Comparison of ENCODE assay signal across 19 mouse cellular contexts in the genomic region with DNA sequence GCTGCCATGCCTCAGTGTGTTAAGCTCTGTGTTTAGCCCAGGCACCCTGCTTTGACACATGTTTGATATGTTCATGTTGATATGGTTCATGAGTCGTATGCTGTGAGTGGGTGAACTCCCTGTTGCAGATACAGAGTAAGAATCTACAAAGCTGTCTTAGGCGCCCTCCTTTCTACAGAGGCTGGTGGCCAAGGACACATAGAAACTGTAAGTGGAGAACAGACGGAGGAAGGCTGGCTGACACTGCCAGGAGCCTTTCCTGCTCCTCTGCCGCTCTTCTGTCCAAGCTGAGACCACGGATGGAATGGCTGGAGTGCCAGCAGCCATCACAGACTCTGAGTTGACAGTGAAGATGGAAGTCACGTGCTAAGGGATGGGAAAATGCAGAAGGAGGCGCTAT.
DNase-seq lines count a peak whose midpoint lies in the region; ATAC-seq and TF ChIP-seq lines count a peak whose summit lies in the region.
"Had no signal": no experiment of that assay in that cellular context is flagged by ENCODE, and none has a peak within 500 bp of the region (broad histone marks: within the 10 kb centered on the region; RNA-seq: fewer than 3 reads in every experiment).

No protein-coding gene starts in this region.

- no peaks in the 10 kb centered on the region for H3K9me3 ChIP-seq in lung, embryonic 16.5 days (ENCODE audit: control insufficient read depth, low read length)
- no peaks in the 10 kb centered on the region for H3K9me3 ChIP-seq in hindbrain, embryonic 14.5 days (ENCODE audit: control insufficient read depth, low read length)
- H3K9me3 ChIP-seq: embryonic facial prominence, embryonic 10.5 days; forebrain, embryonic 13.5 days; heart, embryonic 15.5 days had no signal

- 82% methylated on average over 7 of the region's 7 CpGs for WGBS in kidney, adult 2 months
- 78% methylated on average over 7 of the region's 7 CpGs for WGBS in lung, embryonic 16.5 days
- 89% methylated on average over 7 of the region's 7 CpGs for WGBS in hindbrain, embryonic 14.5 days

- intact Hi-C loops in gastrocnemius, adult 2 months (cut with DNase I), result no loop called here

- H3K27ac ChIP-seq in gastrocnemius, adult 2 months, result peak overlapping the region; percentile 74
- peak overlapping the region; percentile 58; the same call in 1 of the 2 replicates for H3K27ac ChIP-seq in kidney, adult 2 months (ENCODE audit: insufficient read depth, low read depth, low read length)
- H3K27ac ChIP-seq in lung, embryonic 16.5 days (ENCODE audit: low read length), result peak overlapping the region; percentile 12; the same call in 1 of the 2 replicates
- no peak overlapping the region for H3K27ac ChIP-seq in hindbrain, embryonic 14.5 days
- H3K27ac ChIP-seq: forebrain, embryonic 13.5 days; heart, embryonic 15.5 days had no signal

- H3K4me3 ChIP-seq in gastrocnemius, adult 2 months, result no peak overlapping the region
- H3K4me3 ChIP-seq in kidney, adult 2 months (ENCODE audit: insufficient read depth, low read depth, low read length), result no peak overlapping the region
- no peak overlapping the region for H3K4me3 ChIP-seq in lung, embryonic 16.5 days (ENCODE audit: low read length)
- no peak overlapping the region for H3K4me3 ChIP-seq in hindbrain, embryonic 14.5 days (replicated peaks; ENCODE audit: low read length)
- H3K4me3 ChIP-seq: embryonic facial prominence, embryonic 10.5 days; forebrain, embryonic 13.5 days; heart, embryonic 15.5 days had no signal

- ATAC-seq in lung, embryonic 16.5 days (ENCODE audit: low read depth), result no peak
- no peak for ATAC-seq in hindbrain, embryonic 14.5 days (ENCODE audit: low FRiP score)
- ATAC-seq: activated CD4-positive, CD25-positive, alpha-beta regulatory T cell, adult 4 months; forebrain, embryonic 13.5 days; forebrain, postnatal 0 days; hindbrain, embryonic 16.5 days; inflammation-experienced regulatory T-cells, adult 6 months; Patski had no signal

- no peak for DNase-seq in gastrocnemius, adult 2 months
- DNase-seq in gastrocnemius, postnatal 4 days (ENCODE audit: low spot score in 2 of 2), result no peak
- DNase-seq in kidney, adult 2 months, result no peak
- no peak for DNase-seq in kidney, adult 9 months
- no peak for DNase-seq in lung, adult 18-20 months
- no peak for DNase-seq in hindbrain, embryonic 14.5 days (ENCODE audit: low spot score)
- DNase-seq: cerebellum, adult 2 months; cerebellum, postnatal 10 days; forebrain, postnatal 0 days; gastrocnemius, postnatal 10 days had no signal

- H3K4me1 ChIP-seq in kidney, adult 2 months (ENCODE audit: control insufficient read depth, insufficient read depth, low read length), result peaks cover 4% of the 10 kb centered on the region; the same call in 1 of the 2 replicates
- H3K4me1 ChIP-seq in lung, embryonic 16.5 days (replicated peaks; ENCODE audit: control insufficient read depth, insufficient read depth, low read length), result no peaks in the 10 kb centered on the region
- no peaks in the 10 kb centered on the region for H3K4me1 ChIP-seq in hindbrain, embryonic 14.5 days (replicated peaks; ENCODE audit: control insufficient read depth, insufficient read depth, low read length)
- H3K4me1 ChIP-seq: forebrain, embryonic 13.5 days; heart, embryonic 15.5 days had no signal

- no peak overlapping the region for H3K4me2 ChIP-seq in lung, embryonic 16.5 days (ENCODE audit: low read depth, low read length)
- no peak overlapping the region for H3K4me2 ChIP-seq in hindbrain, embryonic 14.5 days (replicated peaks)
- H3K4me2 ChIP-seq: forebrain, embryonic 13.5 days; heart, embryonic 11.5 days; heart, embryonic 15.5 days had no signal

- no peak for TF ChIP-seq POLR2A in kidney, adult 2 months (IDR thresholded peaks at IDR 0.05; ENCODE audit: low read depth, low read length)

- no peak for TF ChIP-seq CTCF in gastrocnemius, adult 2 months (IDR thresholded peaks at IDR 0.05)
- TF ChIP-seq CTCF in kidney, adult 2 months (conservative IDR thresholded peaks at IDR 0.05; ENCODE audit: insufficient read depth, insufficient read length, low read depth, low read length), result no peak

- H3K27me3 ChIP-seq in kidney, adult 2 months (replicated peaks; ENCODE audit: control insufficient read depth, insufficient read depth, low read length), result no peaks in the 10 kb centered on the region
- H3K27me3 ChIP-seq in lung, embryonic 16.5 days (ENCODE audit: control insufficient read depth, insufficient read depth, low read depth, low read length), result no peaks in the 10 kb centered on the region
- H3K27me3 ChIP-seq in hindbrain, embryonic 14.5 days (ENCODE audit: control insufficient read depth, insufficient read depth, low read length), result no peaks in the 10 kb centered on the region
- H3K27me3 ChIP-seq: forebrain, embryonic 13.5 days; heart, embryonic 15.5 days; Patski had no signal

- no peaks in the 10 kb centered on the region for H3K36me3 ChIP-seq in kidney, adult 2 months (ENCODE audit: control insufficient read depth, insufficient read depth, low read length)
- no peaks in the 10 kb centered on the region for H3K36me3 ChIP-seq in lung, embryonic 16.5 days (ENCODE audit: control insufficient read depth, insufficient read depth, low read length)
- no peaks in the 10 kb centered on the region for H3K36me3 ChIP-seq in hindbrain, embryonic 14.5 days (replicated peaks; ENCODE audit: control insufficient read depth, insufficient read depth)
- H3K36me3 ChIP-seq: embryonic facial prominence, embryonic 10.5 days; heart, embryonic 15.5 days had no signal

- no peak overlapping the region for H3K9ac ChIP-seq in lung, embryonic 16.5 days (ENCODE audit: low read length)
- no peak overlapping the region for H3K9ac ChIP-seq in hindbrain, embryonic 14.5 days
- H3K9ac ChIP-seq: forebrain, embryonic 13.5 days; forebrain, postnatal 0 days; heart, embryonic 15.5 days had no signal
